Mouse (Mus musculus) CH12.LX (cell line): ENCODE results near the gene Cbx2. TPM values are rescaled to one million over a fixed set of nuclear protein-coding genes. Genes with fewer than 3 reads are reported as not detected.

Experiments
- DNase-seq: peaks from one replicate; pipeline ENCODE4 v3.0.0-alpha.2; 2013; ENCODE audit errors: extremely low read depth
- H3K27ac ChIP-seq: 2 replicates; pipeline ENCODE4 v1.5.1; 2012; ENCODE audit warnings: low read depth, mild to moderate bottlenecking, control low read depth, moderate library complexity; ENCODE audit not compliant: insufficient read depth
- H3K27me3 ChIP-seq: replicated peaks from 2 replicates; pipeline ENCODE3; 2012; ENCODE audit warnings: inconsistent platforms
- H3K36me3 ChIP-seq, 2 experiments: replicated peaks in 1 of 2; 2 replicates each; pipeline versions ENCODE3 to v1.6.1; 2012; ENCODE audit warnings: inconsistent platforms in 1 of 2, low read length in 1 of 2, mild to moderate bottlenecking in 1 of 2, mixed read lengths in 1 of 2, moderate library complexity in 1 of 2; ENCODE audit not compliant: control insufficient read depth in 1 of 2, insufficient read depth in 1 of 2
- H3K4me1 ChIP-seq, 2 experiments: 2 replicates each; pipeline ENCODE4 v1.6.1; 2012; ENCODE audit warnings: inconsistent platforms in 1 of 2, moderate library complexity in 1 of 2; ENCODE audit not compliant: insufficient read depth in 2 of 2, control insufficient read depth in 1 of 2
- H3K4me2 ChIP-seq: 2 replicates; pipeline ENCODE4 v1.6.1; 2012; ENCODE audit warnings: low read depth, mild to moderate bottlenecking, control low read depth; ENCODE audit not compliant: poor library complexity, insufficient read depth, severe bottlenecking
- H3K4me3 ChIP-seq, 3 experiments: fragments of 150-350 bp in 1 of 3; sonication (generic) in 1 of 3; replicated peaks in 1 of 3; 2 replicates each; pipeline versions ENCODE3 to v1.5.1; 2011 to 2012; ENCODE audit warnings: low read depth in 2 of 3, low read length in 2 of 3, mild to moderate bottlenecking in 2 of 3, moderate library complexity in 2 of 3, control low read depth in 1 of 3, improper control_type of control experiment in 1 of 3, inconsistent platforms in 1 of 3, mixed read lengths in 1 of 3; ENCODE audit not compliant: poor library complexity in 1 of 3
- H3K79me2 ChIP-seq: replicated peaks from 2 replicates; pipeline ENCODE4 v1.6.1; 2012; ENCODE audit warnings: mild to moderate bottlenecking, moderate library complexity; ENCODE audit not compliant: control insufficient read depth, poor library complexity, insufficient read depth, severe bottlenecking; ENCODE audit errors: extremely low read depth
- H3K9ac ChIP-seq: 2 replicates; pipeline ENCODE4 v1.6.1; 2012; ENCODE audit warnings: low read depth, mild to moderate bottlenecking, control low read depth, moderate library complexity; ENCODE audit not compliant: insufficient read depth
- H3K9me3 ChIP-seq: replicated peaks from 2 replicates; pipeline ENCODE3; 2012; ENCODE audit warnings: low read length, inconsistent platforms, mixed read lengths
- BHLHE40 ChIP-seq: IDR thresholded peaks from 2 replicates; pipeline ENCODE4 v1.6.1; 2011; ENCODE audit warnings: mild to moderate bottlenecking, low read depth, low read length, improper control_type of control experiment
- CHD2 ChIP-seq: IDR thresholded peaks from 2 replicates; pipeline ENCODE4 v1.6.1; 2011; ENCODE audit warnings: low read length, improper control_type of control experiment
- ELF1 ChIP-seq: IDR thresholded peaks from 2 replicates; pipeline ENCODE4 v1.6.1; 2014; ENCODE audit warnings: low read depth, mild to moderate bottlenecking, inconsistent platforms, low read length, improper control_type of control experiment
- EP300 ChIP-seq: IDR thresholded peaks from 2 replicates; pipeline ENCODE4 v1.6.1; 2011; ENCODE audit warnings: low read length, improper control_type of control experiment
- ETS1 ChIP-seq: conservative IDR thresholded peaks from 2 replicates; pipeline ENCODE4 v1.6.1; 2012; ENCODE audit warnings: low read depth, mild to moderate bottlenecking, inconsistent platforms, low read length, improper control_type of control experiment, moderate library complexity
- GABPA ChIP-seq: IDR thresholded peaks from 2 replicates; pipeline ENCODE4 v1.6.1; 2012; ENCODE audit warnings: low read depth, low read length, improper control_type of control experiment, inconsistent platforms; ENCODE audit not compliant: insufficient replicate concordance
- IRF4 ChIP-seq: IDR thresholded peaks from 2 replicates; pipeline ENCODE4 v1.6.1; 2014; ENCODE audit warnings: low read depth, mild to moderate bottlenecking, inconsistent platforms, low read length, improper control_type of control experiment
- JUN ChIP-seq: IDR thresholded peaks from 2 replicates; pipeline ENCODE4 v1.6.1; 2011; ENCODE audit warnings: low read depth, mild to moderate bottlenecking, low read length, improper control_type of control experiment, moderate library complexity; ENCODE audit not compliant: insufficient read depth
- JUND ChIP-seq: conservative IDR thresholded peaks from 2 replicates; pipeline ENCODE4 v1.6.1; 2011; ENCODE audit warnings: low read depth, low read length, improper control_type of control experiment
- MAFK ChIP-seq: IDR thresholded peaks from 2 replicates; pipeline ENCODE4 v1.6.1; 2011; ENCODE audit warnings: low read length, improper control_type of control experiment; ENCODE audit not compliant: insufficient replicate concordance
- MAZ ChIP-seq: IDR thresholded peaks from 2 replicates; pipeline ENCODE4 v1.6.1; 2012; ENCODE audit warnings: low read depth, mild to moderate bottlenecking, inconsistent platforms, low read length, improper control_type of control experiment, moderate library complexity
- MEF2A ChIP-seq: IDR thresholded peaks from 2 replicates; pipeline ENCODE4 v1.6.1; 2014; ENCODE audit warnings: low read depth, mild to moderate bottlenecking, inconsistent platforms, low read length, improper control_type of control experiment, borderline replicate concordance
- MXI1 ChIP-seq: IDR thresholded peaks from 2 replicates; pipeline ENCODE4 v1.6.1; 2011; ENCODE audit warnings: mild to moderate bottlenecking, low read depth, low read length, improper control_type of control experiment
- MYC ChIP-seq: IDR thresholded peaks from 2 replicates; pipeline ENCODE4 v1.6.1; 2011; ENCODE audit warnings: low read depth, mild to moderate bottlenecking, improper control_type of control experiment, low read length
- NELFE ChIP-seq: IDR thresholded peaks from 2 replicates; pipeline ENCODE4 v1.6.1; 2011; ENCODE audit warnings: low read depth, low read length, improper control_type of control experiment
- NRF1 ChIP-seq: IDR thresholded peaks from 2 replicates; pipeline ENCODE4 v1.6.1; 2014; ENCODE audit warnings: low read depth, mild to moderate bottlenecking, inconsistent platforms, low read length, improper control_type of control experiment, moderate library complexity
- RCOR1 ChIP-seq: conservative IDR thresholded peaks from 2 replicates; pipeline ENCODE4 v1.6.1; 2012; ENCODE audit warnings: low read depth, mild to moderate bottlenecking, inconsistent platforms, low read length, improper control_type of control experiment
- SIN3A ChIP-seq: IDR thresholded peaks from 2 replicates; pipeline ENCODE4 v1.6.1; 2012; ENCODE audit warnings: low read length, improper control_type of control experiment, inconsistent platforms
- TCF12 ChIP-seq: IDR thresholded peaks from 2 replicates; pipeline ENCODE4 v1.6.1; 2014; ENCODE audit warnings: low read depth, mild to moderate bottlenecking, inconsistent platforms, low read length, improper control_type of control experiment
- USF1 ChIP-seq: IDR thresholded peaks from 2 replicates; pipeline ENCODE4 v1.6.1; 2014; ENCODE audit warnings: low read depth, mild to moderate bottlenecking, inconsistent platforms, low read length, improper control_type of control experiment
- dilution Hi-C: fragments of 300-500 bp; cut with MboI; formaldehyde crosslinking; loops from 2 replicates; pipeline ENCODE4 v1.14.3; 2020; ENCODE audit warnings: low sequenced_read_pairs; ENCODE audit not compliant: extremely low pct_unique_long_range_greater_than_20kb, extremely low pct_ligation_motif_present
- in situ Hi-C: fragments of 300-500 bp; cut with MboI; formaldehyde crosslinking; loops from 3 replicates; pipeline ENCODE4 v1.14.3; 2019; ENCODE audit warnings: low sequenced_read_pairs, low pct_ligation_motif_present, low pct_unique_long_range_greater_than_20kb, mixed read lengths
- polyA plus RNA-seq: library from polyadenylated mRNA; unstranded; fragments of >175 nt; gene quantifications from 2 replicates; pipeline ENCODE4 v1.2.1, GENCODE M21; 2012; ENCODE audit warnings: low read depth; ENCODE audit not compliant: insufficient read length
- total RNA-seq, 2 experiments: library from RNA; depleted of rRNA; stranded (reverse); fragments of 300-350 nt in 1 of 2; fragments of >200 nt in 1 of 2; gene quantifications; 2 replicates each; pipeline ENCODE4 v1.2.3; 2012 to 2014

Gene Cbx2
- total and polyA plus RNA-seq, 3 experiments, result 2.8 to 15.5 (median 3.9) TPM

GRCm38 (mm10) chr11:118980388-118980787 is 42.4 kb upstream of the Cbx2 start:
- TF ChIP-seq NRF1 (no peak), IRF4 (peak; percentile 97), SIN3A (peak; percentile 39; the same call in 1 of the 2 replicates), EP300 (peak; percentile 86), MAFK (peak; percentile 96), USF1 (no peak), MAZ (peak; percentile 92), CHD2 (0 out of 2 replicates have a peak, but pooled peaks have one; percentile 57), JUND (peak; percentile 51), NELFE (no peak), ETS1 (peak; percentile 75), TCF12 (peak; percentile 64), MYC (peak; percentile 80; the same call in 1 of the 2 replicates), BHLHE40 (peak; percentile 91), JUN (peak; percentile 64), MEF2A (peak; percentile 67), MXI1 (0 out of 2 replicates have a peak, but pooled peaks have one; percentile 39), ELF1 (no peak), GABPA (no peak), RCOR1 (peak; percentile 92)
- Histone ChIP-seq H3K4me2 (peak overlapping the region; percentile 88), H3K9me3 (peaks cover 2% of the 10 kb centered on the region), H3K4me3 (peak overlapping the region in 1 of 3 experiments; percentile 51), H3K9ac (no peak overlapping the region), H3K27me3 (peaks cover 78% of the 10 kb centered on the region), H3K4me1 (peaks cover 17 to 30% of the 10 kb centered on the region in 2 experiments), H3K79me2 (no peaks in the 10 kb centered on the region), H3K27ac (no peak overlapping the region), H3K36me3 (no peaks in the 10 kb centered on the region)
- dilution Hi-C loops (no loop called here), in situ Hi-C loops (no loop called here)
- peak; percentile 82 for DNase-seq
